Mouse (Mus musculus): ENCODE results near the gene Fabp2.

Fabp2 gene

DNA sequence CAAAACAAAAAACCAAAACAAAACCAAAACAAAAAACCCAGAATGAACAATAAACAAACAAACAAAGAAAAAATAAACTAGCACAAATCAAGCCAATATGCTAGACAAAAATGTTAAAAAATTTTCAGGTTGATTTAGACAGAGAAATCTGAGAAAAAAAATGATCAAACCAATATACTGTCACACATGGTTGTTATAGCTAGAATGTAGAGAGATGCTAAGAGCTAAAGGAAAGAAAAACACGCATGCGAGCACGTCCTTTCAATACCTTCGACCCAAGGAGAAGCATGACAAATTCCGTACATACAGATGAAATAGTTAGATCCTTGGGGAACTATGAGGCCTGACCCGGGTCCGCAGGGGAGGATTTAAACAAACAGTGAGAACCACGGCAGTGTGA is 24.4 kb downstream of the Fabp2 start, which contains the start of gene Gm10959:
Gm10959 (minus strand) TSS at position 101 of the 400 bp plus-strand sequence.
- in situ Hi-C loops (cut with MboI, MseI) = loop anchor here in 1 of 2 experiments (10.0 kb wide), 1 partner anchor 1724 kb away; no protein-coding TSS in a partner anchor

DNA sequence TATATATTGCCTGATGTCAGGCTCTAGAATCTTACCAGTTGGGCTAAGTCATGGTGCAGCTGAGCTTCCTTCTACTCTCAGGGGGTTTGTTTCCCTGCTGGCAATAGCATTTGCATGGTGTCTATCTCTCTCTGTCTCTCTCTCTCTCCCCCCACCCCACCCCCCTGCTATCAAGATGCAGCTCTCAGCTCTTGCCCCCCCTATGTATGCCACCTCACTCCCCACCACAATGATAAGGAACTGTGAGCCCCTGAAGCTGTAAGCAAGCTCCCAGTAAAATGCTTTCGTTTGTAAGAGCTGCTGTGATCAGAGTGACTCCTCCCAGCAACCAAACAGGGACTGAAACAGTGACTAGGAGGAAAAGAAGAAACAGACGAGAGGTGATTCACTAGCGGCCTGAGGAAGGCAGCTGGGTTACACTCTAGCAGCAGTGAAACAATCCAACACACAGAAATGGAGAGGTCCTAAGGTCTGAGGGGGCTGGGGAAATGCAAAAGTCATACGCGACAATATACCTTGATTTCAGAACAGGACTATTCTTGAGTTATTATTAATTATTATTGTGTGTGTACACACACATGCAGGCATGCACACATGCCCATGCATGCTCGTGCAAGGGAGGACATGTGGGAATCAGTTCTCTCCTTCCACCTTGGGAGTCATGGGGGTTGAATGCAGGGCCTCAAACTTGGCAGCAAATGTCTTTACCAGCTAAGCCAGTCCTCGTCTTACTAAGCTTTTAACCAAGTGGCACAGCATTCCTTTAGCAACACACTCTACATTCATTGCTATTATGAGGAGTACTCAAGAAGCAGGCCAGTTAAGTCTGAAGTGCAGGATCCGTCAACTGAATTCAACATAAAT is 25.9 kb downstream of the Fabp2 start:
- in situ Hi-C loops (cut with MboI, MseI) = loop anchor here (10.0 kb wide), 3 partner anchors 54 to 1206 kb away; partner anchors contain the start of gene Sec24d (in 2 of the 2)

GRCm38 (mm10) chr3:122921676-122922527 is 27.0 kb downstream of the Fabp2 start:
- in situ Hi-C loops (cut with MboI, MseI) = loop anchor here (10.0 kb wide), 3 partner anchors 53 to 1207 kb away; partner anchors contain the start of gene Sec24d (in 2 of the 2)

- in situ Hi-C loops (cut with MboI, MseI) = loop anchor here (10.0 kb wide), 3 partner anchors 52 to 1208 kb away; partner anchors contain the start of gene Sec24d (in 2 of the 2)
These were observed 28.3 kb downstream of the Fabp2 start for GRCm38 (mm10) chr3:122923147-122923546.

DNA sequence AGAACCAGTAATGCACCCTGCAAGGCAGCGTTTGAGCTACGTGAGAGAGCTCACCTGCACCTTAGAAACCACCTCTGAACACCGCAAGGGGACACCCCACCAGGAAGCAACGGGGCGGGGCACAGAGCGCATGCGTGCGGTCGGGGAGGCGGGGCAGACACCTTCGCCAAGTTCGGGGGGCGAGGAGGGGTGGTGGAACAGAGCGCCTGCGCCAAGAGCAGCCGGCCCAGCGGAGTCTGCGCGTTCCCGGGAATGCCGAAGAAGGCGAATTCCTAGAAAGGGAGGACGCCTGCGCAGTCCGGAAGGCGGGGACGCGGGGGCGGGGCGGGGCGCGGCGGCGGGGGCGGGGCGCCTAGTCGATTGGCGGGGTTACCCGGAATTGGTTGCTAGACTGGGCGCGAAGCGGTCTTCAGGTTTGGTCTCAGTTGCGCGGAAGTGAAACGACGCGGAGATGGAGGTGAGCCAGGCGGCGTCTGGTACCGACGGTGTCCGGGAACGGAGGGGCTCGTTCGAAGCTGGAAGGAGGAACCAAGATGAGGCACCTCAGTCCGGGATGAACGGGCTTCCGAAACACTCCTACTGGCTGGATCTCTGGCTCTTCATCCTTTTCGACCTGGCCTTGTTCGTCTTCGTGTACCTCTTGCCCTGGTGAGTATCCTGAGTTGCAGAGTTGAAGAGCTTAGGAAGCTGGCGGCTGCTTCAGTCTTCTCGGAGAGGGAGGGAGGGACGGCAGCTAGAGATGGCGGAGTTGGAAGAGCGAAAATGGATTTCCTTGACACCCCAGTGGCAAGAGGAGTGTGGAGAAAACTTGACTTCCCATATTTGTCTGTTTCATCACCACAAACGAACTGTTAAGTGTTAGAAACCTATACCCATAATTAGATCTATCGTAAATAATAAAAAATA is 29.4 kb downstream of the Fabp2 start, which contains the start of gene 1810037I17Rik:
1810037I17Rik (plus strand) TSS at position 195 of the 906 bp plus-strand sequence.
- in situ Hi-C loops (cut with MboI, MseI) = loop anchor here (10.0 kb wide), 3 partner anchors 51 to 1209 kb away; partner anchors contain the start of gene Sec24d (in 2 of the 2)

DNA sequence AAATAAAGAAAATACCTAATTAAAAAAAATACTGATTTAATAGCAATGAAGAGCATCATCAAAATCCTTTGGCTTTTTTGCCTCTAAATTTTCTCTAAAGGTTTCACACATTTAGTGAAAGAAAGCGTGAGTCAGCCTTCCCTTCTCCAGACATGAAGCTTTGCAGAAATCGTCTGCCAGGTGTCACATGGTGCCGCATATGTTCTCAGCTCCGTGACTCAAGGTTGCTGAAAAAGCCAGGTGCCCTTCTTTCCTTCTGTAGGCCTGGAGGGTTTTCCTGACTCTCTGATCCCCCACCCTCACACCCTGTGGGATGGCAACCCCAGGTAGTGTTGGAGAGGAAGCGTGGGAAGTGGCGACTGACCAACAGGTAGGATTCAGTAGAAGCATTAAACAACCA is 34.9 kb downstream of the Fabp2 start:
- in situ Hi-C loops (cut with MboI, MseI) = loop anchor here (5.0 to 10.0 kb wide), 4 partner anchors 45 to 1215 kb away; partner anchors contain the start of gene Sec24d (in 2 of the 2)

GRCm38 (mm10) chr3:122932466-122932865 is 37.6 kb downstream of the Fabp2 start:
- in situ Hi-C loops (cut with MboI, MseI) = loop anchor here in 1 of 2 experiments (5.0 kb wide), 1 partner anchor 175 kb away; no protein-coding TSS in a partner anchor

GRCm38 (mm10) chr3:122937176-122937575 is 42.3 kb downstream of the Fabp2 start:
- in situ Hi-C loops (cut with MboI, MseI) = loop anchor here in 1 of 2 experiments (5.0 kb wide), 1 partner anchor 165 kb away; no protein-coding TSS in a partner anchor

- in situ Hi-C loops (cut with MboI, MseI) = loop anchor here in 1 of 2 experiments (5.0 kb wide), 1 partner anchor 163 kb away; no protein-coding TSS in a partner anchor
These were observed 44.3 kb downstream of the Fabp2 start for GRCm38 (mm10) chr3:122939215-122939614.

- in situ Hi-C loops (cut with MboI, MseI) = no loop called here
These were observed 48.6 kb downstream of the Fabp2 start for GRCm38 (mm10) chr3:122943387-122943890.
